Mouse (Mus musculus) stomach, postnatal 0 days (tissue): ENCODE measurements around the gene Glis2. TPM values are rescaled to one million over a fixed set of nuclear protein-coding genes. Genes with fewer than 3 reads are reported as not detected.

Experiments
- ATAC-seq: fragments of 200-750 bp; cut with Nextera tagmentation; 2 replicates; pipeline ENCODE4 v1.8.0; 2017; ENCODE audit not compliant: low FRiP score, low TSS enrichment
- DNase-seq: peaks from one replicate; pipeline ENCODE4 v3.0.0-alpha.2; 2016; ENCODE audit warnings: low spot score
- H3K27ac ChIP-seq: fragments of 300-500 bp; sonication (generic); replicated peaks from 2 replicates; pipeline ENCODE4 v1.5.1; 2014; ENCODE audit warnings: mild to moderate bottlenecking, control low read depth
- H3K27me3 ChIP-seq: fragments of 300-500 bp; sonication (generic); 2 replicates; pipeline ENCODE4 v1.6.1; 2014; ENCODE audit warnings: low read length; ENCODE audit not compliant: control insufficient read depth, insufficient read depth
- H3K36me3 ChIP-seq: fragments of 300-500 bp; sonication (generic); 2 replicates; pipeline ENCODE4 v1.6.1; 2014; ENCODE audit warnings: low read length, mixed read lengths; ENCODE audit not compliant: control insufficient read depth, insufficient read depth
- H3K4me1 ChIP-seq: fragments of 300-500 bp; sonication (generic); replicated peaks from 2 replicates; pipeline ENCODE4 v1.6.1; 2014; ENCODE audit warnings: antibody characterized with exemption; ENCODE audit not compliant: control insufficient read depth, insufficient read depth
- H3K4me2 ChIP-seq: fragments of 300-500 bp; sonication (generic); replicated peaks from 2 replicates; pipeline ENCODE4 v1.6.1; 2014; ENCODE audit warnings: low read depth, mild to moderate bottlenecking, control low read depth, moderate library complexity
- H3K4me3 ChIP-seq: fragments of 300-500 bp; sonication (generic); 2 replicates; pipeline ENCODE4 v1.5.1; 2014; ENCODE audit warnings: low read depth, low read length, control low read depth
- H3K9ac ChIP-seq: fragments of 300-500 bp; sonication (generic); 2 replicates; pipeline ENCODE4 v1.6.1; 2014; ENCODE audit warnings: mild to moderate bottlenecking, low read length, control low read depth, mixed read lengths
- H3K9me3 ChIP-seq: fragments of 300-500 bp; sonication (generic); 2 replicates; pipeline ENCODE4 v1.6.1; 2016; ENCODE audit warnings: low read length; ENCODE audit not compliant: control insufficient read depth
- CTCF ChIP-seq: IDR thresholded peaks from 2 replicates; pipeline ENCODE4 v1.5.1; 2016; ENCODE audit warnings: antibody characterized with exemption, low read depth, mild to moderate bottlenecking, moderate library complexity
- EP300 ChIP-seq: optimal IDR thresholded peaks from 2 replicates; pipeline ENCODE3; 2016; ENCODE audit warnings: antibody characterized with exemption
- WGBS: fragments of 180-500 bp; shearing (Covaris S2); extraction: QIAGEN DNeasy Blood & Tissue Kit; methylation state at CpG from one replicate; pipeline ENCODE4 v1.1.7; 2014; 5-methylcytosine and 5-hydroxymethylcytosine counted together
- polyA plus RNA-seq: library from polyadenylated mRNA; unstranded; fragments of >200 nt; fragmentation: Nextera tagmentation; extraction: Ambion mirVana; gene quantifications from 2 replicates; pipeline ENCODE4 v1.2.1, GENCODE M21; 2015

Gene Glis2
- polyA plus RNA-seq, 1 experiment from 2014 or later, result 11.7 TPM

DNA sequence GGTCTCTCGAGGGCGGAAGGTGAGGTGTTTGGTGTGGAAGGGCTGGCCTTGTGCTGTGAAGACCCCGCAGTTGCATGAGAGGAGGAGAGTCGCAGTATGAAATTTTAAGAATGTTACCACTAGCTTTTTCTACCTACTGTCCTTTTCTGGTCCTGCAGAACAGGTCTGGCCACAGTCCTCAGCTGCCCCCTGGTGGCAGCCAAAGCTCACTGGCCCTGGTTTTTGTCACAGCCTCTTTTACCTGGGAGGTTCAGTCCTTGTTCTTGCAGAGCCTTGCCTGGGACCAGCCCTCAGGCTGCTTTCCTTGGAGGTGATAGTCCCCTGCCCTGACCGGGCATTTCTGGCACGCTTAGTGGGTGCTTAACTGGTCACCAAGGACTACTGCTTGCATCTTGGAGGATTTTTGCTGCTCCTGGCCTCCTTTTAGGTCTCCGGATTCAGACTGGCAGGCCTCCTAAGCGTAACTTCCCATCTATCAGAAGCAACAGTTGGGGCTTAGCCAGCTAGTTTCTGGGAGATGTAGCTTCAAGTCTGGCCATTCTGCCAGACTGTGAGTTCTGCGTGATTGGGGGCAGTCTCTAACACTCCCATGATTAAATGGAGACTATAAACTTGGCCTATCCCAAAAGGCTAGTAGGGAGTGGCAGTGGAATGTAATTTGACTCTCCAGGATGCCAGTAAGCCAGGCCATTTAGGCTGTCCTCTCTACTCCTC, 13.5 kb downstream of the Glis2 start:
- Histone ChIP-seq H3K27ac (no peak overlapping the region), H3K9me3 (no peaks in the 10 kb centered on the region), H3K9ac (no peak overlapping the region), H3K4me3 (no peak overlapping the region), H3K4me1 (peaks cover 17% of the 10 kb centered on the region), H3K27me3 (no peaks in the 10 kb centered on the region), H3K4me2 (no peak overlapping the region), H3K36me3 (peaks cover 5% of the 10 kb centered on the region; the same call in 1 of the 2 replicates)
- WGBS, result 35% methylated on average over 9 of the region's 9 CpGs
- peak; percentile 41; the same call in 1 of the 2 replicates for ATAC-seq
- TF ChIP-seq EP300, result no peak
- TF ChIP-seq CTCF, result peak; percentile 98
- DNase-seq, result peak; percentile 87

DNA sequence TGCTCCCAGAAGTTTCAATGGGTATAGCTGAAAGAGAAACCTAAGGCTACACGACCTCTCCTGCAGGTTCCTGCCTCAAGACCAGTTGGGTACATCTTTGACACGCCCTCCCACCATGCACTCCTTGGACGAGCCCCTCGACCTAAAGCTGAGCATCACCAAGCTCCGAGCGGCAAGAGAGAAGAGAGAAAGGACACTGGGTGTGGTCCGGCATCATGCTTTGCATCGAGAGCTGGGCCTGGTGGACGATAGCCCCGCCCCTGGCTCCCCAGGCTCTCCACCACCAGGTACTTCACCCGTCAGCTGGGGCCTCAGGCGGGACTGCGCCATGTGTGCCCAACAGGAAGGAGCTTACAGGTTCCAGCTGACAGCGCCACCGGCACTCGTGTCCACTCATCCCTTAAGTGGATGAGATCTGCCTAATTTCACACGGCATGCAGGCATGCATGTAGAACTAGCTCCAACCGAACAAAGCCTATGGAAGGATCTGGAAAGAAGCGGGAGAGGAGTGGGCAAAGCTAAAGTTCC, 14.1 kb downstream of the Glis2 start:
- Histone ChIP-seq H3K27ac (no peak overlapping the region), H3K9me3 (no peaks in the 10 kb centered on the region), H3K4me3 (no peak overlapping the region), H3K9ac (no peak overlapping the region), H3K4me2 (no peak overlapping the region), H3K27me3 (no peaks in the 10 kb centered on the region), H3K36me3 (peaks cover 5% of the 10 kb centered on the region; the same call in 1 of the 2 replicates), H3K4me1 (peaks cover 15% of the 10 kb centered on the region)
- ATAC-seq, result no peak
- DNase-seq, result no peak
- WGBS, result 74% methylated on average over 19 of the region's 19 CpGs
- no peak for TF ChIP-seq EP300
- no peak for TF ChIP-seq CTCF

GRCm38 (mm10) chr16:4611193-4611592, 16.7 kb downstream of the Glis2 start:
- 87% methylated on average over 5 of the region's 5 CpGs for WGBS
- H3K9me3 ChIP-seq, result no peaks in the 10 kb centered on the region
- H3K9ac ChIP-seq, result no peak overlapping the region
- ATAC-seq (no peak), DNase-seq (no peak)
- no peak overlapping the region for H3K27ac ChIP-seq
- peaks cover 3% of the 10 kb centered on the region for H3K4me1 ChIP-seq
- peaks cover 16% of the 10 kb centered on the region for H3K36me3 ChIP-seq
- TF ChIP-seq EP300 (no peak), CTCF (no peak)
- H3K4me3 ChIP-seq, result no peak overlapping the region
- H3K4me2 ChIP-seq, result no peak overlapping the region
- H3K27me3 ChIP-seq, result no peaks in the 10 kb centered on the region

DNA sequence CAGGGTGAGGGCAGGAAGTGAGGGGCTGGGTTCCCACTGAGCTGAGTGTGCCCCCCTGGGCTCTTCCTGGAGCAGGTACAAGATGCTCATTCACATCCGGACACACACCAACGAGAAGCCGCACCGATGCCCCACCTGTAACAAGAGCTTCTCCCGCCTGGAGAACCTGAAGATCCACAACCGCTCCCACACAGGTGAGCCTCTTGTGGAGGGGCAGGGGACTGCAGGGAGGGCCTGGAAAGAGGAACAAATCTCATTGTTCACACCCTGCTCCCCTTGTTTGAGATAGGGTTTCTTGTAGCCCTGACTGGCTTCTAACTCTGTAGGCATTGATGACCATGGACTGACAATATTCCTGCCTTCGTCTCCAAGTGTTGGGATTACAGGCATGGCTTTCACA, 17.2 kb downstream of the Glis2 start:
- Histone ChIP-seq H3K9me3 (no peaks in the 10 kb centered on the region), H3K4me3 (no peak overlapping the region), H3K36me3 (peaks cover 16% of the 10 kb centered on the region), H3K4me1 (peaks cover 3% of the 10 kb centered on the region; the same call in 1 of the 2 replicates), H3K9ac (no peak overlapping the region), H3K27ac (no peak overlapping the region), H3K4me2 (no peak overlapping the region), H3K27me3 (no peaks in the 10 kb centered on the region)
- TF ChIP-seq CTCF (peak; percentile 52), EP300 (no peak)
- 94% methylated on average over 7 of the region's 7 CpGs for WGBS
- ATAC-seq, result no peak
- DNase-seq, result no peak

DNA sequence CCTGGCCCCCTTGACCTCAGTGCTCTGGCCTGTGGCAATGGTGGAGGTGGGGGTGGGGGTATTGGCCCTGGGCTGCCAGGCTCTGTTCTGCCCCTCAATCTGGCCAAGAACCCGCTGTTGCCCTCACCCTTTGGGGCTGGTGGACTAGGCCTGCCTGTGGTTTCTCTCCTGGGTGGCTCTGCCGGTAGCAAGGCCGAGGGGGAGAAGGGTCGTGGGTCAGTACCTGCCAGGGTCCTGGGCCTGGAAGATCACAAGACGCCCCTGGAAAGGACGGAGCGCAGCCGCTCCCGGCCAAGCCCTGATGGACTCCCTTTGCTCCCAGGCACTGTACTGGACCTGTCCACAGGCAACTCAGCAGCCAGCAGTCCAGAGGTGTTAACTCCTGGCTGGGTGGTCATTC, 19.2 kb downstream of the Glis2 start:
- Histone ChIP-seq H3K4me1 (no peaks in the 10 kb centered on the region), H3K27ac (no peak overlapping the region), H3K9ac (no peak overlapping the region), H3K4me3 (no peak overlapping the region), H3K4me2 (no peak overlapping the region), H3K36me3 (peaks cover 18% of the 10 kb centered on the region), H3K9me3 (no peaks in the 10 kb centered on the region), H3K27me3 (no peaks in the 10 kb centered on the region)
- ATAC-seq (peak; percentile 24; the same call in 1 of the 2 replicates), DNase-seq (no peak)
- WGBS, result 93% methylated on average over 9 of the region's 9 CpGs
- no peak for TF ChIP-seq CTCF
- no peak for TF ChIP-seq EP300

- Histone ChIP-seq H3K4me1 (no peaks in the 10 kb centered on the region), H3K9ac (no peak overlapping the region), H3K27me3 (no peaks in the 10 kb centered on the region), H3K9me3 (no peaks in the 10 kb centered on the region), H3K4me2 (no peak overlapping the region), H3K36me3 (peaks cover 18% of the 10 kb centered on the region), H3K27ac (no peak overlapping the region), H3K4me3 (no peak overlapping the region)
- TF ChIP-seq CTCF (no peak), EP300 (no peak)
- 94% methylated on average over 3 of the region's 3 CpGs for WGBS
- ATAC-seq (no peak), DNase-seq (no peak)
Observed at GRCm38 (mm10) chr16:4614639-4615038, 20.1 kb downstream of the Glis2 start.
